Mouse (Mus musculus) thymus, postnatal 25 days (tissue): ENCODE data around the gene Cnot9.
"Not testable (repeated sequence)": the region's sequence is repeated elsewhere in the genome, so short reads cannot be mapped to it uniquely, and the experiment has no call there.

Experiments used
- DNase-seq: peaks from one replicate; pipeline ENCODE4 v3.0.0; 2022

Cnot9 gene

DNA sequence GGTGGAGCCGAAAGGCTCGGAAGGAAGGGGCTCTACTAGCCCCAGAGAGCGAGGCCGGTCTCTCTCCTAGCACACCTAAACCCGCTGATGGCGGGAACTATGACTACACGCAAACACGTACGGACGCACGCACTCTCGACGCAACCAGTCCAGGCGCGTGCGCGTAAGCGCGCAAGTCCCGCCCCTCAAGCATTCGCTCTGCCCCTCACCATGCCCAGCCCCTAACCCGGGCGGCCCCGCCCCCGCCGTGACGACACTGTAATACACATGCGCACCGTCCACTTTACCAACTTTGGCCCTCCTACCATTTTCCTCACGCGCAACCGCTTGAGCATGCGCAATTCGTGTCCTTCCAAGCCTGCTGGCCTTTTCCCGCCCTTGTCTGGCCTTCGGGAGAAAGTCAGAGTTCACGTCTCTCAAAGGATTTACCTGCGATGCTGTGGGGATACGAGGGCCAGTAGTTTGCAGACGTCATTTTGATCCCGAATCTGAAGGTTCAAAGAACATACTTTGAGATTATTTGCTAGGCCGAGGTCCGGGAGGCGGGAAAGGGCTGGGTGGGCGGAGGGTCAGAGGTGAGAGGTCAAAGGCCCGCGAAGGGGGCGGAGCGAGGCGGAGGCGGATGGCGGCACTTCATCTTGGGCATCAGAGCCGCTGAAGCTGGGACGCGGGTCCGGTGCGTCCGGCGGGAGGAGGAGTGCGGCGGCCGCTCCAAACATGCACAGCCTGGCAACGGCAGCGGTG is at the start of gene Cnot9:
Cnot9 (plus strand) TSS at position 338 of the 744 bp plus-strand sequence.
- DNase-seq: peak; percentile 100

DNA sequence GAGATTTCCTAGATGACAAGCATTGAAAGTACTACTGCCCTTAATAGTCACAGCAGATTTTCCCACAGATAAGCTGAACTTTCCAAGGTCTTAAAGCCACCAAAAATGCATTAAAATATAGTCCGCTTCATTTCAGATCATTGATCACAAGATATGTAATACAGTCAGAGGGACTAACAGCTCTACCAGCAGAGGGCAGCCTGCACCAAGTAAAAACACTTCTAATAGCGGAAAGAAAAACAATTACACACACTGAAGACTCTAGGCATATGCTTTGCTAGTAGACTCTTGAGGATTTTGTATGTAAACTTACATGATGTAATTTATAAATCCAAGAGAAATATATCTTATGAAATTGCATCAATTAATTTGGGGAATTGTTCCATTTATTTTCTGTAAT is 45.6 kb upstream of the Cnot9 start:
- peak; percentile 21 for DNase-seq

DNA sequence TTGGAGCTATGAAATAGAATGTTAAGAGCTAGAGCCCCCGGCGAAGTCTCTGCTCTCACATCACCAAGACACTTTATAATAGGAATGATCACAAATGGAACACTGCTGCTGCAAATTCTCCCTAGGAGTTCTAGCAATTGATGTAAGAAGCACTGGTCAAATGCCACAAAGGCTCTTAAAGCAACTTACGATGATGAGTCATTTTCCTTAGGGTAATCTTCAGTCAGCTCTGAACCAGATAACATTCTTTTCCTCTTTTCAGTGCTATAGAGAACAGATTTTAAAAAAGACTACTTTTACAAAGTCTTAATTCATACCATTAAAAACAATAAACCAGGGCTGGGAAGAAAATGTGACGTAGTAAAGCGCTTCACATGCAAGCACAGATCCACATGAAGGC is 20.1 kb upstream of the Cnot9 start:
- no peak for DNase-seq

DNA sequence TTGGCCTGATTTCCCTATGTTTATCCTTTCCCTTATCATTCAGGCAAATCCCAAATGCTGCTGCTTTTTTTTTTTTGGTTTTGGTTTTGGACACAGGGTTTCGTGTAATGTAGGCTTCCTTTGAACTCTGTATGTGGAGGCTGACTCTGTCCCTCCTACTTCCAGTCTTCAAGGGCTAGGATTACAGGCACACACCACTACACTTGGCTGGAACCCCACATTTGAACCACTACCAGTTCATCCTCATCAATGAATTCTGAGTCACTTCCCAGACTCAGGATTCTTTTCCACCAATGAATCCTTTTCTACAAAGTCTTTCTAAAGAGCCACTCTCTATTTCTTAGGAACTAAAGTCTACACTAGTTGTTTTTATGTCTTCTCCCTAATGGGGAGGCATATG is 4.8 kb upstream of the Cnot9 start:
- DNase-seq: no peak

DNA sequence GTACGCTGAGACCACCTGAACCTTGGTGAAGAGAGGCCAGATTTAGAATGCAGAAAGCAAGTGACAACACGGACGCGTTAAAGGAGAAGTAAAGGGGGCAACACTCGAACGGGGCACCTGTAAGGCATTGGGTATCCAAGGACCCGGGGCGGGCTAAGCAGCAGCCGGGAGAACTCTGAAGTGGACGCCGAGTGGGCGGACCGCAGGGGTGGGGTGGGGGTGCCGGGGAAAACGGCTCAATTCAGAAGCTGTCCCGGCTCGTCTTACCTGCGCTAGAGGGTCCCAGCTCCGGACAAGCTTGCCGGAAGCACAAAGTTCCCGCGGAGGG is 501 bp upstream of the Cnot9 start:
- DNase-seq: no peak

DNA sequence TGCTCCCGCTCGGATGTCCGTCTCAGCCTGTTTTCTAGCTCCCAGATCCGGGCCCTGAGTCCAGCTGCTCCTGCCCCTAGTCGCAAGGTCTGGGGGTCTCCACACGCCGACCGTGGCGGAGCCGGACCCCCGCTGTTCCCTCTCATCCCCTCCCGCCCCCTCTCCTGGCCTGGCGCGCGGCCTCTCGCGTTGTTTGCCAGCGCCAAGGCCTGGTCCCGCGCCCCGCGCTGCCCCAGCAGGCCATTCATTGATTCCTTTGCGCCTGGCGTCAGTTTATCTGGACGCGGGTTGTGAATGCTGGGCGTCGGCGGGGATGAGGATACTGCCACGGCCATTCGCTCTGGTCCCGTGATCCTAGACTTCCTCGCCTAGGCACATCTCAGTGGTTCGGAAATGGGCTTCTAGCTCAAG is 618 bp downstream of the Cnot9 start:
- no peak for DNase-seq

DNA sequence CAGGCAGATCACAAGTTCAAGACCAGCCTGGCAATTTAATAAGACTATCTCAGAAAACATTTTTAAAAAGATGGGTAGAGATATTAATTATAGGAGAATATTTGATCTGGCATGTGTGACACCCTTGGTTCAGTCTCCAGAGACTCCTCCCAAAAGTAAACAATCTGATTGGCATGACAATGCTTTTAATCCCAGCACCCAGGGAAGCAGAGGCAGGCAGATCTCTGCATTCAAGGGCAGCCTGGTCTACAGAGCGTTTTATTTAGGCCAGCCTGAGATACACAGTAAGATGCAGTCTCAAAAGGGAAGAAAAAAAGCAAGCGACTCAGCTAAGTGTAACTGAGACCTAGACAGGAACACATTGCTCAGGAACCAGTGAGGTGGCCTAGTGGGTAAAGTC is 1.9 kb downstream of the Cnot9 start:
- DNase-seq: no peak

DNA sequence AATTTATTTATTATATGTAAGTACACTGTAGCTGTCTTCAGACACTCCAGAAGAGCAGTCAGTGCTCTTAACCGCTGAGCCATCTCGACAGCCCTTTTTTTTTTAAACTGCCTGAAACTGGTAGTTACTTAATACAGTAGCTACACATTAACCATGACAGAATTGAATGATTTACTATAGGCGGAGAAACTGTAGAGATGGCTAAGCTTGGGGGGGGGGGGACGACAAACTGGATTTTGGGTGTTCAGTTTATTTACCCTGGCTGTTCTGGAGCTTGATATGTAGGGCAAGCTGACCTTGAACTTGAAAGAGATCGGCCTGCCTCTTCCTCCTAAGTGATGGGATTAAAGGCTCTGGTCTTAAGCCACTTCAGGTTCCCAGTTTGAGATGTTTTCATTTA is 5.4 kb downstream of the Cnot9 start:
- DNase-seq: no peak

DNA sequence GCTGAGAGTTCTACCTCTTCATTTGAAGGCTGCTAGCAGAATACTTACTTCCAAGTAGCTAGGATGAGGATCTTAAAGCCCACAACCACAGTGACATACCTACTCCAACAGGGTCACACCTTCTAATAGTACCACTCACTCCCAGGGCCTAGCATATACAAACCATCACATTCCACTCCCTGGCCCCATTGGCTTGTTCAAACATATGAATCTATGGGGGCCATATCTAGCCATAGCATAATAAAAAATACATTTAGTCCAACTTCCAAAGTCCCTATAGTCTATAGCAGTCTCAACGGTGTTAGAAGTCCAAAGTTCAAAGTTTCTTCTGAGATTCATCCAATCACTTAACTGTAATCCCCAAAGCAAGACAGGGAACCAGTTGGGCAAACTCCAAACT is 7.1 kb downstream of the Cnot9 start:
- not testable (repeated sequence) for DNase-seq

DNA sequence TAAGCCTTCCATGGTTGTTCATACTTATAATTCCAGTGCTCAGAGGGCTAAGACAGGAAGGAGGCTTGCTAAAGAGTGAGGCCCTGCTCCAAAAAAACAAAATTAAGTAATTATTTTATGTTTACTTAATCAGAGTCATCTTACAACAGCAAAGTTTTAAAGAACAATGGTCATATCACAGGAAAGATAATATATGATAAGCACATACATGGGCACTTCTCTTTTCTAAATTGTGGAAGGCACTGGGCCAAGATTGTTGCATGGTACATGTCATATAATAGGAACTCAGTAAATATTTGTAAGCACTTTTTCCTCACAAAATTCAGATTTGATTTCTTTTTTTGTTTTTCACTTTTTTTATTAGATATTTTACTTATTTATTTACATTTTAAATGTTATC is 14.0 kb downstream of the Cnot9 start:
- DNase-seq: no peak

DNA sequence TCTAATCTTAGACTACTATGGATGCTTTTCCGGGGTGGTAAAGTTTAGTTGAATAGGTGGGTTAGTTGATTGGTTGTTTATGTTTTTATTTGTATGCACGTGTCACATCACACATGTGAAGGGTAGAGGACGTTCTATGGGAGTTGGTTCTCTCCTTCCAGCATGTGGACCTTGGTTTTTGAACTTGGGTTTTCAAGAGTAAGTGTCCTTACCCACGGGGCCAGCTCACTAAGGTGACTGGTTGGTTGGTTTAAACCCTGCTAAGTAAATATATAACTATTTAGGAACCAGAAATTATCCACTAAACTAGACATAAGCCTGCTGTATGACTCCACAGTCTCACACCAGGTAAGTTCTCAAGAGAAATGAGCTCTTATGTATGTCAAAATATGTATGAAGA is 18.9 kb downstream of the Cnot9 start:
- DNase-seq: no peak

DNA sequence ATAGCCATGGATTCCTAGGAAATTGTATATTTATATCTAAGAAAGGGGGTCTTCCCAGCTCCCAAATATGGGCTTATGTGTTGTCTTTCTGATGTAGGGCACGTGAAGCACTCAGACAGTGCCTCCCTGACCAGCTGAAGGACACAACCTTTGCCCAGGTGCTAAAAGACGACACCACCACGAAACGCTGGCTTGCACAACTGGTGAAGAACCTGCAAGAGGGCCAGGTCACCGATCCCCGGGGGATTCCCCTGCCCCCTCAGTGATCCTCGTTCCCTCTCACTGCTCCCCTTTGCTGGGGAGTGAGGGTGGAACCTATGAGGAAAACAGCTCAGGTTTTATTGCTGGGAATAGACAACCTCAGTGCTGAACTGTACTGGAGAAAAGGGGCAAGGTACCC is 22.7 kb downstream of the Cnot9 start:
- no peak for DNase-seq

DNA sequence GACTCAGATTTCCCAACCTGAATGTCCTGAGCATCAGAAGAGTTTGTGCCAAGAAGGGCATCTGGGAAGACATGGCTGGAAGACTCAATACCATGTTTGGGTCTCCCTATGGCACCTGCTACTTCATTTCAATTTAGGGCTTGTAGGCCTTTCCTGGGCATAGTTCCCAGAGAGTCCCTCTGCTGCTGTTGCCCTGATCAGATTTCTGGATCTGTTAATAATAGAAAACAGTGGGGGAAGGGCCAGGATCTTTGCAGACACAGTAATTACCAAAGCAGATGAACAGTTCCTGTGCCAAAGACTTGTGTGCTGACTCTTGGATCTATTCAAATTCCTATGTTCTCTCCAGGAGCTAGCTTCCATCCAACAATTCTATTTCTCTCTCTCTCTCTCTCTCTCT is 32.8 kb downstream of the Cnot9 start:
- no peak for DNase-seq

DNA sequence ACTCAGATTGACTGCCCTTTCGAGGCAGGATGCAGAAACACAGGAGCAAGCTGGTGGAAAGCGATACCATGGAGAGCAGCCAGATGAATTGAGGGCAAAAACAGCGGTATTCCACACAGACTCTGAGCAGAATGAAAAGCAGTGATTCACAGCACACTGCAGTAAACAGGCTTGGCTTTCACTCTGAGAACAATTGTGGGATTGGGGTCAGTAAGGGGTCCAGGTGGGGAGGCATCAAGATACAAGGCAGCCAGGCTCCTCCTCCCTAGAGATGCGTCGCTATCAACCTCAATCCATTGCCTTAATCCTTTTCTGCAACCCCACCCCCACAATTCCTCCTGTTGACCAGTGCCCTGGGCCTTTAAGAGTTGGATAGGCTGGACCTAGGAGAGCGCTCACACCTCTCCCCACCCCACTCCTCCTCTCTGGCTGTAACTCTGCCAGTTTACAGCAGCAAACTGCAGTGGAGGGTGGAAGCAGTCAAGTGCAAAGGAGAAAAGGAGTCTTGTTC is 36.6 kb downstream of the Cnot9 start, which contains the start of gene Plcd4:
Plcd4 (plus strand) TSS at position 438 of the 511 bp plus-strand sequence.
- no peak for DNase-seq

DNA sequence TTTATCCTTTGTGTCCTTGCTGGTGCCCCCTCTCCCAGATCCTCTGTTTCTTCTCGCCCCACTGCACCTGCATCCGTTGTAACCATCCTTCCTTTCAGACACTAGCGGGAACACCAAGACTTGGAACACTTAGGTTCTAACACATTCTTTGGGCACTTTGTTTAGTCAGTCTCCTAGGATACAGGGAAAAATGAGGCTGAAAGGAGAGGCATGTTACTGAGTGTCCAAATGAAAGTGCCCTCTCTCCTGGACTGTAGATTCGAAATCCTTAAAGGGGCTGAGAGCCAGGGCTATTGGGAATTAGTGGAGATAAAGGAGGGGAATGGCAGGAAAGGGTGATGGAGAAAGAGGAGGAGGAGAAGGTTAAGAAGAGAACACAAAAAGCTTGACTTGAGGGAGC is 38.3 kb downstream of the Cnot9 start, which contains the start of gene Usp37:
Usp37 (minus strand) TSS at position 101 of the 400 bp plus-strand sequence.
- no peak for DNase-seq

DNA sequence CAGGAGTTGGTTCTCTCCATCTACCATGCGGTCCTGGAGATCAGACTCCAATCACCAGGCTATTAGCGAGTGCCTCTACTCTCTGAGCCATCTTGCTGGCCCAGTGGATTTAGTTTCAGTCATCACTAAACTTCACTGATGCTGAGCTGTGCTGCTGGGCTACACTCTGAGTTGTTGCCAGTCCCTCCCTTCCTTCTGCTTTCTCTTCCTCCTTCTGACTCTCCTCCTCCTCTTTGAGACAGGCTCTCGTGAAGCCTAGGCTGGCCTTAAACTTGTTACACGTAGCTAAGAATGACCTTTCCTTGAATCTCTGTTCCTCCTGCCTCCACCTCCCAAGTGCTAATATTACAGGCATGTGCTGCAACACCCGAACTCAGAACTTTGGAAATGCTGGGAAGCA is 53.2 kb downstream of the Cnot9 start:
- DNase-seq: no peak

DNA sequence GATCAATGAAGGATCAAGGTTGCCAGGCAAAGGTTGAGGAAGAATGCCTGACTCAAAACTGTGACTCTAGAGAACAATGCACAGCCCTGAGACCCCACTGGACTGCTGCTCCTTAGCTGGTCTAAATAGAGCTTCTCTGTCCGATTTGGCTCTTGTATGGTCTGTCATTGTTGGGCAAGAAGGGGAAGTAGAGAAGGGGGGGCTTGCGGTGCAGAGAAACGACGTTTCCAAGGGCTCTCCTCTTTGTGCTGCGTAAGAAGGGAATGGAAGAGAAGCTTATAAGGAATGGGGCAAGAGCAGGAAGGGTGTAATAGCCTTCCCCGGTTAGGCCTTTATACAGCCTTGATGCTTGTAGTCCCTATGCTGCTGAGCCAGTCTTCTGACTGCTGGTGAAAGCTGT is 60.0 kb downstream of the Cnot9 start:
- no peak for DNase-seq

DNA sequence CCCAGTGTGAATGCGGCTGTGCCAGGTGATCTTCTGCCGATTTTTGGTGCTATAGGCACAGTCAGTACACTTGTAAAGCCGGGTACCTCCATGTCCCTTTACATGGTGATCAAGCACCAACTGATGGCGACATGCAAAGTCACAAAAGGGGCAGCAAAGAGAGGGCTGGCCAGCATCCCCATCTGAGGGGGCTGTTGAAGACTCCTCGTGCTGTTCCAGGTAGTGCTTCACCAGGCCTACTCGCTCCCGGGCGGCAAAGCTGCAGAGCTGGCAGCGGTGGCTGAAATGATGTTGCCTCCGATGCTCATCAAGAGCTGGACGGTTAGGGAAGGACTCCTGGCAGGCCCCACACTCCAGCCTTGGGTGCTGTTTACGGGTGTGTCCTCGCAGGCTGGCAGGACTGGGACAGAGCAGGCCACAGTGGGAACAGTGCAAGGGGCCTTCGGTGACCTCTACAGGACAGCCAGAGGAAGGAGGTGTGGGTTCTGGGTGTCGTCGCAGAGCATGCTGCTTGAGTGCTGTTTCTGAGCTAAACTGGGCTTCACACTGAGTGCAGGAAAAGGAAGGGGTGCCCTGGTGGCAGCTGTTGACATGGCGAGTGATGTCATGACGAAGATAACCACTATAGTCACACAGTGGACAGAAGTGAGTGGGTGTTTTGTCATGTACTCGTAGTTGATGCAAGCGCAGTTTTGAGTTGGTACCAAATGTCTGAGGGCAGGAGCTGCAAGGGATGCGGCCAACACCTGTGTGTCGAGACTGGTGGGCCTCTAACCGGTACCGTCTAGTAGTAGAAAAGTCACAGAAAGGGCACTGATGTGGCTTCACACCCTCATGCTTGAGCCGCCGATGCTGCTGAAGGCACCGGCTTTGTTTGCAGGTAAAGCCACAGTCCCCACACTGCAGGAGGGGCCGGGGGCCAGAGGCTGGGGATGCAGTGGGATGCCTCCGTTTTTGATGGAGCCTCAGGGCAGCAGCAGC is 64.2 kb downstream of the Cnot9 start:
- DNase-seq: no peak
